Mouse (Mus musculus) urinary bladder, adult 18-20 months (tissue): ENCODE measurements around the gene Mmrn1.
A peak's percentile ranks its signal among the peaks of the same experiment; 100 is the strongest.

Source experiments
- DNase-seq, 2 experiments: peaks; one replicate each; pipeline ENCODE4 v3.0.0; 2022; ENCODE audit warnings: low spot score in 2 of 2, mixed read lengths in 2 of 2

The Mmrn1 gene

DNA sequence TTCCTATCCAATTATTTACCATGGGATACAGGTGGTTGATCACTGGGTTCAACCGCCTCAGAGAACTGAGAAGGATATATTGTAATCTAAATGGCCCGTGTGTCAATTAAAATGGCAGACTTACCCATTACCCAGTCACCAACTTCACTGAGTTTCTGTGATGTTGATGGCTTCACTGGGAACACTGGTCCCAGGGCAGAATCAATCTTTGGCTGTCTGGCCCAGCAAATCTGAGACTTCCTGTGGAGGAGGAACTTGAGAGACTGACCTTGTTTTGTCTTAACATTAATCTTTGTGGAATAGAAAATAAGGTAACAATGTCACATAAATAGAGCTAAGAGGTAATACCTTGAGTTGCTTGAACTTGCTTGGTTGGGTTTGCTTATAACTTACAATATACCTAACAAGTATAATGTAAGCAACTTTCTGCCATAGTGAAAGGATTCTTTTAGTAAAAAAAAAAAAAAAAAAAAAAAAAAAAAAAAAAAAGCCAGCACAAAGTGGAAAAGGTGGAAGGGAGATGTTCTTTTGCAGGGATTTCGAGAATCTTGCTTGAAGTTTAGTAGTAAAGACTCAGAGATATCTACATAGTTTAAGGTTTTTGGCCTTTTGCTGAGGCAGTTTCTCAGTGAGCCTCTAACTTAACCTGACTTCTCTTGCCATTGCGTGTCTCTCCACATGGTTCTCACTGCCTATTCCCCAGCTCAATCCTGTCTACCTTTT is 68.8 kb downstream of the Mmrn1 start:
- DNase-seq = no peak

DNA sequence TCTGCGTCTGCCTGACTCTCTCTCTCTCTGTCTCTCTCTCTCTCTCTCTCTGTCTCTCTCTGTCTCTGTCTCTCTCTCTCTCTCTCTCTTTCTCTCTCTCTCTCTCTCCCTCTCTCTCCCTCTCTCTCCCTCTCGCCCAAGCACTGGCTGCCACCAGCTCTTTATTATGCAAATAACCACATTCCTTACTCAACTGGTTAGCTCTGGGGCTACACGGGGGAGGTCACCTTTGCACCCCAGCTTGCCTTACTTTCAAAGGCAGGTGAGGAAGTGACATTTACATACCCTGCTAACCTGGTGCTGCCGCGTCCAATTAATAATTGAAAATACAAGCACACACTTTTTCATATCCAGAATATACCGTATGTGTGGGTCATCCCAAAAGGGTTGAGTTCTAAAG is 69.3 kb downstream of the Mmrn1 start:
- DNase-seq = no peak

DNA sequence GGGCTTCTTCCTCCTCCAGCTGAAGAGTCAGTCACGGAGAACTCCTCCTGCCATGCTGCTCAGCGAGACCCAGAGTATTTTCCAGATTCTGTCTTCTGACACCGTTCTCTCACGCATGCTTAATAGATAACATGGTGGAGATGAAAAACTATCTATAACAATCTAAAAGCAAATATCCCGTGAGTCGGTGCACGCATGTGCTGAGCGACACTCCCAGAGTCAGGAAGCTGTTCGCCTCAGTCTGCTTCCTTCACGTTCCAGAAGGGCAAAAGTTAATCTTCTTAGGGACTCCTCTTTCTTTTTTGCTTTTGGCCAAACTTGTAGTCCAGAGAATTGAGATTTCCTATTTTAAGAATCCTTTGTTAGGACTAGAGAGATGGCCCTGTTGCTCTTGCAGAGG is 69.7 kb downstream of the Mmrn1 start:
- no peak for DNase-seq

DNA sequence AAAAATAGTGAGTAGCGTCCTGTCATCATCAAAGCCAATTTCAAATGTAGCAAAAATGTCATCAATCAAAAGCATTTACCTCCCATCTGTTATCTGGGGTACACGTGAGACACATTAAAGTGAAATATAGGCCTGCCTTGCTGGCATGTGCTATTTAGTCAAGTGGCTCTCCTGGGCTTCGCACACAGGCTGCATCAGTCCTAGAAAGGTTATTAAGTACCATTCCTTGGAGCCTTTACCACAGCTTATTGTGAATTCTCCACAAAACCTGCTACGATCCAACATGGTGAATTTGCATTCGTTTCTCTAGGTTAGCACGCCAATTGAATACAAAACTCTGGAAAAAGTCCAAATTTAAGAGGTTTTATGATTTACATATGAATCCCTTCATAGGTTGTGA is 70.8 kb downstream of the Mmrn1 start:
- no peak for DNase-seq

DNA sequence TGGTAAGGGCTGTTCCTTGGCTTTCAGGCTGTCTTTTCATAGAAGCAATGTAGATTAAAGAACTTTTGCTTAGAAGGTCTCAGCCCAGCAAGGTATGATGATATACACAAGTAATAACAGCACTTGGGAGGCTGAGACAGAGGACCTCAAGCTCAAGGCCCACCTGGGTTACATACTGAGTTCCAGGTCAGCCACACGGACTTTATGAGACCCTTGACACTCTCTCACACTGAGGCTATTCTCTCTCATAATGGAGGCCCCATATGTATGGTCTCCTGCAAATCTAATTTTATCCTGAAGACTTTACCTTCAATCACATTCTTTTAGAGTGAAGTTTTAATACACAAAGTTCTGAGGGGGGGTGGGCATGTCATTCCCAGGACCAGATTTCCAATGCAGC is 71.6 kb downstream of the Mmrn1 start:
- DNase-seq = no peak

DNA sequence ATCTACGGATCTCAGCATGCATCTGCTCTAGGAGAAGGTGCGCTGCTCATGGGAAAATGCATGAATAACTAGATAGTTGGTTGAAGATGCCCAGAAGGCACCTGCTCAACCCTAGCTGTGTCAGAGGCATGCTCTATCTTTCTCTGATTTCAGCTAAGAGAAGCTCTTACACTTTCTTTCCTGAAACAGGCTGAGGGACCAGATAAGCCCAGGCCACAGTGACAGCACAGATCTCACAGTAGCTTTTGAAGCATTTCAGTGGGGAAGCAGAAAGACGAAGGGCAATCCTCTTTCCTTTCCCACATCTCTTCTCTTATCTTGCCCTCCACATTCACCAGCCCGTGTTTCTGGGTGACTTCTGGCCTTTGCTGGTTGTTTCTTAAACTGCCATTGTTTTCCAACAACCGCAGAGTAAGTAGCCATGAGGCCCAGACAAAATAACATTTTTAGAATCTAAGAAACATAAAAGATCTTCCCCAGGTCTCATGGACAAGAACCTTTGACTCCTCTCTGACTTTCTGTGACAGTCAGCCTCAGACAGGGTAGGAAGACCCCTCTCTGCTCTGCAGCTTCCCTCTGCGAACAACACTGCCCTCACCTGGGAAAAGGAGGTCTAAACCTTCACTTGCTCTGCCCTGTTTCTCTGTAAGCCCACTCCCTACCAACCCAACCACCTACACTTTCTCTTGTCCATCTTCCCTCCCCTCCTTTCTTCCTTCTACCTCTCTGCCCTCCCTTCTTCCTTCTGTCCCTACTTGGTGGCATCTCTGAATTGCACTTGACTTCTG is 76.4 kb downstream of the Mmrn1 start:
- DNase-seq = no peak

DNA sequence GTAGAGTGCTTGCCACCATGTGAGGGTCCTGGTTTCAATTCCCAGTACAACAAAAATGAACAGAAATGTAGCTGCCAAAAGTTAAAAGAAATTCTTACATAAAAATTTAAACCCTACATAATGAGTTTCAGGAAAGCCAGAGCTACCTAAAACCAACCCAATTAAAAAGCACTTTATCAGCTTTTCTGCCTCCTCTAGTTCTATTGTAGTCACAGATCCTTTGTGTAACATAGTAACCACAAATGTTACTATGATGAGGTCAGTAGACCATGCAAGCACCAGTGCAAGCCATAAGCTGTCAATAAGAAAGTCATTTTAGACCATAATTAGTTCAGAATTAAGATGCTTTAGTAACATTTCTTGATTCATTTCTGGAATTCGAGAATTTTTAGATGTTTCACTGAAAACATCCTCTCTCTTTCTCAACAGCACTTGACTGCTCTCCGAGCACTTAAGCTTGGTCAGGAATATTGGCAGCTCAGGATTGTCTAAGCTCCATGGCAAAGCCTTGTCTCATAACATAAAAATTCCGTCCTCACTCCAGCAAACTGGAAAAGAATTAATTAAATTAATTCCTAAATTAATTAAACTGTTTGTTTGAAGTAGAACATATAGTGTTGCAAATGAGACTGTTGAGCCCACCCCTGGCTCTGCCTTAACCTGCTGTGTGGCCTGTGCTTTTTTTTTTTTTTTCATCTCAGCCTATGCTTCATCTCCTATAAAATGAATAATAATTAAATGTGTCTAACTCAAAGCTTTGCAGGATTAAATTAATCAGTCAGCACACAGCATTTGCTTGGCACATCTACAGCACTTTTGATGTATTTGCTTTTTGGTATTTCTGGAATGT is 79.4 kb downstream of the Mmrn1 start:
- DNase-seq = no peak

DNA sequence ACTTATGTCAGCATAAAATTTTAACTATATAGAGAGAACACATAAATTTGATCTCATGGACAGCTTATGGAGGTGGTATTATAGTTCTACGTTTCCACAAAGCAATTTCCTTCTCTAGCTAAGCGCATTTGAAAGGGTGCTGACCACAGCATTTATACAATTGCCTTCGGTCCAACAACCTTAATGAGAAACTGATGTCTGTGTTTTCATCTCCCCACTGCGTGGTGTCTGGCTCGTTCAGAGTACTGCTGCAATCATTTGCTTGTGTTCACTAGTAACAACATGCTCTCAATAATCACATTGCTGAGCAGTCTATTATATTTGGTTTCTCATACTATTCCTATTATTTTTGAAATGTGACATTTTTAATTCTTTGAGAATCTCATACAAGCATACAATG is 89.0 kb downstream of the Mmrn1 start:
- no peak for DNase-seq

DNA sequence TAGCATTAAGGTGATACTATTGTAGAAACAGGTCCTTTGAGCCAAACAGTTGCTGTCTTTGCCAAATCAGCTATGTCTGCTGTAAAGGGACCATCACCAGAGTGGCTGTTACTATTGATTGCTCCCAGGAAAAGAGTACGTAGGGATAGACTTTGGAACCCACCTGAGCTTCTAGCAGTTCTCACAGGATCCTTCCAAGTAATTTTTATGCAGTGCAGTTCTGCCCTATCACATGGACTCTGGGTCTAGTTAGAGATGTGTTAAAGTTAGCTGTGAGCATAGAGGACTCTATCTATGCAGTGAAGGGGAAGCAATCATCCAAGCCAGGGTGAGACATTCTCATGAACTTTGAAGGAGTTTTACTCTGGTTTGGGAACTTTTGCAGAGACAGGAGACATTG is 94.9 kb downstream of the Mmrn1 start:
- no peak for DNase-seq

DNA sequence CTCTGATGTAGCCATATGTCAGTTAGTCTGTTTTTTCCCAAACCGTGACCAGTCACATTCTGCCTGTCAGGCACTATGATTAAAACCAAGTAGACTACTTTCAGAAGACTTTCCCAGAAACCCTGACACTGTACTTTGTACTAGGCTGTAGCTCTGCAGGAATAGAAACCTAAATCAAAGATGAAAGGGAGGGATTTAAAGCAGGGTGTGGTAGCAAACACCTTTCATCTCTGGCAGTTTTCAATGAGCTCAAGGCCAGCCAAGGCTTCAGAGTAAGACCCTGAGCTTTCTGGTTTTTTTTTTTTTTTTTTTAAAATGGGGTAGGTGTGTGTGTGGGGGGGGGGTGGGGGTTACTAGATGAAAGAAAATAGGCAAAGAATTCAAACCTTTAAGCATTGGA is 96.2 kb downstream of the Mmrn1 start:
- no peak for DNase-seq

DNA sequence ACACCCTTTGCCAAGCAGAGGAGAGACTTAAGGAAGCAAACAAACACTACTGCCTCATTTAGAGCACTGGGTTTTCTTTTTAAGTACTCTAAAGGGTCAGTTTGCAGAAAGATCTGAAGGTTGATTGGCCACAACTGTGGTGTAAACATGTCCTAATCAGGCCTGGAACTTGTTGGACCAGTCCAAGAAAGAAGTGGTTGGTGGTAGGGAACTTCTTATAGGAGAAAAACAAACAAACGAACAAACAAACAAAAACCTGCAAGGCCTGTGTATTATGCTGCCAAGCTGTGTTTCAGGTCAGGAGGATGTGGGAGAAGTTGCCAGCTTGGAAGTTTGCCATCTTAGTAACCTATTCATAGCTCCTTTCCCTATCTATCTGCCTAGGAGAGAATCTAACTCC is 108.5 kb downstream of the Mmrn1 start:
- DNase-seq = peak in 1 of 2 experiments; percentile 12
